Mouse (Mus musculus) cerebellum, adult 9-10 months (tissue): Measurements from ENCODE around the gene Rnaset2a.
A peak's percentile ranks its signal among the peaks of the same experiment; 100 is the strongest.
"Not testable (repeated sequence)": the region's sequence is repeated elsewhere in the genome, so short reads cannot be mapped to it uniquely, and the experiment has no call there.

Experiments used
- DNase-seq: peaks from one replicate; pipeline ENCODE4 v3.0.0; 2022

Rnaset2a gene

DNA sequence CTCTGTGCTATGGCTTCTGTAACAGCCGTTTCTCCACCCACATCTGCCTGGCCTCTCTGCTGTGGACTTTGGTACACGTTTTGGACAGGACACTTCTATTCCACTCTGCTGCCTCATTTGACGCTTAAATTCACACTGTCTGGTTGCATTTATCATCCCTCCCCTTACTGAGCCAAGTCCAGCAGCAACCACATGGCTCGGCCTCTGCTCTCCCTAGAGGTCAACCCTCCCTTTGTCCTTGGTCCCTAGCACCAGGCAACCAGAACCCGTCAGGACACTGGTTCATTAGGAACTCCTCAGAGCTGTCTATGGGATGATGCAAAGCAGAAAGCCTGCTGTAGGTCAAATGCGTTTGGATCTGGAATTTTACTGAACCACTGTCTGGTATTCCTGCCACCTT is 17.0 kb downstream of the Rnaset2a start:
- DNase-seq = not testable (repeated sequence)

DNA sequence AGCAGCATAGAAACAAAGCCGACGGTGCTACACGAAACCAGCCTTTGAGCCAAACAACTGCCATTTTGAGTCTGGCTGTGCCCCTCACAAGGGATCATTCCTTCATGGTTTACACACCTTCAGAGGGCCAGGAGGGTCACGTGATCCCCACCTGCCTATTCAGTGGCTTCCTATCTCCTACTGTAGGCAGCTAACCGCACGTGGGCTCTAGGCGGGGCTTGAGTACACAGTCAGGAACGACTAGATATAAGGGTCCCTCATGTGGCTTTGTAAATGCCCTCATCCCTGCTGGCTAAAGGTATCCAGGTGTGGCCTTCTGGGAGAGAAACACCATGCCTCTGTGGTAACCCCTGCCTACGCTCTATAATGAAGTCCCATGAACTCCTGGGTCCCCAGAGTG is 18.3 kb downstream of the Rnaset2a start:
- DNase-seq = not testable (repeated sequence)

DNA sequence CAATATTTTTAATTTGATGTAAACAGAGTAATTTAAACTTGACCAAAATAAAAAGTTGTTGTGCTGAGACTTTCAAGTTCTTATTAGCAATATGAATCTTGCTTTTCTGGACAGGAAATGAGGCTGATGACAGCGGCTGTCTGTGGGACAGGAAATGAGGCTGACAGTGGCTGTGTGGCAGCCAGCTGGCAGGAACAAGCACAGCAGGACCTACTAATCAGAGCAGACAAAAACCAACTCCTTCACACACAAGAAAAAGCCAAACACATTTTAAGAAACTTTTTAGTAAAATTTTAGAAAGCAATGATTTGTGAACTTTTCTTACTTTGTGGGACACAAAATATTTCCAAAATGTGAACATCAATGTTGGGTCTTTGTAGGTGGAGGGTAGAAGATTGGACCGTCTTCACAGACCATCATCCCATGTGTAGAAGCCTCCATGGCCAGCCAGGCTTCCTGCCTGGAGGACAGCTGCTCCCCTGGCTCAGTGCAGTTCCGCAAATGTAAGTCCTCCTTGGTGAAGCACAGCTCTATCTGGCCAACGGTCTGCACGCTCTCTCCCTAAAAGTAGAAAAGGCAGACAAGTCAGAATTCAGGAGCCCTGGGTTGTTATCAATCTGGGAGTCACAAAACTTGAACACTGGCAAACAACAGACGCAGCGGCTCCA is 19.4 kb downstream of the Rnaset2a start:
- peak; percentile 65 for DNase-seq

DNA sequence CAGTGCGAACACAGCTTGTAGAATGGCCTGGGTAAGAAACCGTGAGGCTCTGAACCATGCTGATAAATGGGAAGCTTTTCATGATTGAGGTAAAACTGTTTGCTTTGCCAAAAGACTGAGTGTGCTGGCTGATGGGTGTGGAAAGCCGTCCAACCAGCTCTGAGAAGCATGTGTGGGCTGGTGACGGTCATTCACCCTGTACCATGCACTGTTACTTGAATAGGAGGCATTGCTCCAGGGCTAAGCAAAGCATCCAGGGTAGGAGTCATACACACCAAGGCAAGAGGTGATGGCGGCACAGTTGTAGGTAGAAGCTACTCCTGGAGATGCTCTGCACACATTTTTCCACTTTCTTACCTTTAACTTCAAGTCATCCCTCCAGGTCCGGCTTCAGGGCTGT is 23.3 kb downstream of the Rnaset2a start:
- DNase-seq = not testable (repeated sequence)

DNA sequence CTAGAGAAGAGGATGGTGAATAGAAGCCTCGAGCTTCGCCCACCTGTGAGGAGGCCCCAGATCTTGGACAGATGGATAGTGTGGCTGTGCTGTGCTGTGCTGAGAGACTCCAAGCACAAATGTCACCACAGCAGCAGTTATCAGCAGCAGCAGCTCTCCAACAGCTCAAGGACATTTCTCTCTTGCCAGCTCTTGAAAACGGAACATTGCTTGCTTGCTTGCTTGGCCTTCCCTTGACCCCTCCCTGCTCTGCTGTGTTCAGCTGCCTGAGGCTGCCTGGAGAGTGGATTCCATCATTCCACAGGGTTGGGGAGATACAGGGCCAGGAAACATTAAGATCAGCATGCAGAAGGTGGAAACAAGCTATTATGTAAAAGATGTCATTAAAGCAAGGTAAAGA is 24.9 kb downstream of the Rnaset2a start:
- DNase-seq = not testable (repeated sequence)

DNA sequence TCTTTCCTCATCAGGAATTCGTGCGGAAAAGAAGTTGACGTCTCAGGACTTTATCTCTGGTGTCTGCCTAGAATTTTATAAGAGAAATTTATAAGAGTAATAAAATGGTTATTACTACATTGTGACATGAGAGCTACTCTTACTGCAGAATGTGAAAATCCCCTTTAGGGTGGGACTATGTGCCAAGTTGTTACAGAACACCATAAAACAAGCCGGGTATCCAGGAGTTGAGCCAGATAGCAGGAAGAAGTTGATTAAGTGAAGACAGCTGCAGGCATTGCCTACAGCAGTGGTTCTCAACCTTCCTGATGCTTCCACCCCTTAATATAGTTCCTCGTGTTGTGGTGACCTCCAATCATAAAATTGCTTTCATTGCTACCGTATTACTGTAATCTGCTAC is 31.0 kb downstream of the Rnaset2a start:
- DNase-seq = not testable (repeated sequence)

DNA sequence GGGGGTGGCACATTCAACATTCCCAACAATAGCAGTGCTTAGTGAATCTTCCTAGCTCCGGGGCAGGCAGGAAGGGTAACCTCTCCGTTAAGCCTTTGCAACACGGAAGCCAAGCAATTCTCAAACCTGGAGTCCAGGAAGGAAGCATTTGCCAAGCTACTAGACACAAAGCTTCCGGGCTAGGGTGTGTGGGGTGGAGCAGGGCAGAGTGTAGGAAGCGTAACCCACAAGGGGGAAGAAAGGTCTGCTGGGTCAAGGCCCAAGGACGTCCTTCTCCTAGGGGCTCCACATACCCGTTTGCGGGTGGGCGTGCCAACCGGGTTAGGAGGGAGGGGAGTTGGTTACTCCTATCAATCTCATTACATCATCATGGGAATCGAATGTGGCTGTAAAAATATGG is 31.5 kb downstream of the Rnaset2a start:
- DNase-seq = not testable (repeated sequence)

DNA sequence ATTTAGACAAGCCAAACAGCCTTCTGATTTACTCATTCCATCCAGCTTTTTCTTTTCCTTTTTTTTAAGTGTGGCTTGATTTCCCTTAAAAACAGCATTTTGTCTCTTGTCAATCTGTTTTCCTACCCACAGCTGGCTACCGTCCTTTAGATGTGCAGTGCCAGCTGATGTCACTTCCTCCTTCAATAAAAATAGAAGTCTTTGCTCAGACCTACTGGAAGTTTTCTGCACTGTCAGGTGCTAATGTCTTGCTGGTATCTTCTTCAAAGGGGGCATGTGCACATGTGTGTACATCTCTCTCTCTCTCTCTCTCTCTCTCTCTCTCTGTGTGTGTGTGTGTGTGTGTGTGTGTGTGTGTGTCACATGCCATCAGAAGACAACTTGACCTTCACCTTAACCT is 35.7 kb downstream of the Rnaset2a start:
- not testable (repeated sequence) for DNase-seq

DNA sequence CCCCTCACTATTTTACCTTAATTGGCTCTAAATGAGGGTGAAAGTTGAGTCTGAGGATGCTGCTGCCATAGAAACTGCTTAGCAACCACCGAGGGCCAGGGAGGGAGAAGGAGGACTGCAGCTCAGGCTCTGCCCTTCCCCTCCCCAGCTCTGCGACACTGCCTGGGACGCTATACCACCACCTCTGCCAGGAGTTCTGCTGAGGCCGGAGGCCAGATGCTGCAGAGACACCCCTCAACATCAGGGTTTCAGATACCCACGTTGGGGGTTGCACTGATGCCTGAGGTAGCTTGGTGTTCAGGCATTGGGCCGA is 46.6 kb downstream of the Rnaset2a start:
- DNase-seq = not testable (repeated sequence)

DNA sequence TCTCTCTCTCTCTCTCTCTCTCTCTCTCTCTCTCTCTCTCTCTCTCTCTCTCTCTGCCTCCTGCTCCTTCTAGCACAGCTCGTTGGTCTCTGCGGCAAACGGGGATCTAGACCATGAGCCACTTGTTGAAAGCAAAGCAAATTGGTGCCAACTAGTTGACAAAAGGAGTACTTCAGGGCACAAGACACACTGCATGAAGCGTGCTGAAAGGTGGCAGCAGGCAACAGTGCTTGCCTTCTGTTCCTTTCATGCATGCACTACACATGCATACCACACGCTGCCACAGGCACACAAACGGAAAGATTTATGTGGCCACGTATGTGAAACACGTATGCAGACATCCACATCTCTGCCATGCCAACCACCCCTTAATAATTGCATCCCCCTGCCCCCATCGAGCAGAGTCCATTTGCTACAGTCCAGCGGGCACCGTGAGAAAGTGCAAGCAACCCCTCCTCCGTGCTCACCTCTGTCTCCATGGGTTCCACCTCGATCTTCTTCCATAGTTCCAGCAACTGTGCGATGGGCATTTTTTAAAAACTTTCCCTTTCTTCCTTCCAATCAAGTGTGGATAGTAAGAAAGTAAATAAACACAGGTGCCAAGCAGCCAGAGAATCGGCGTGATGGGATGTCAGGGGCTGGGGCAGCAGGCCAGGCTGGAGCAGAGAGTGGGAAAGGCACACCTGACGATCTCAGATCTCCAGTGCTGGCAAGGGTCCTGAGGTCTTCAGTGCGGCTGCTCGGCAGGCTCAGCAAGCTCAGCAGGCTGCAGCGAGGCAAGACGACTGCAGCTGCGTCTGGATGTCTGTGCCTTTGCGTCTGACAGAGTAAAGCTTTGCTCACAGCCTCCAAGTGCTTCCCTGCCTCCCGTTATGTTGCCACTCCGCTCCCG is 47.2 kb downstream of the Rnaset2a start:
- DNase-seq = not testable (repeated sequence)

DNA sequence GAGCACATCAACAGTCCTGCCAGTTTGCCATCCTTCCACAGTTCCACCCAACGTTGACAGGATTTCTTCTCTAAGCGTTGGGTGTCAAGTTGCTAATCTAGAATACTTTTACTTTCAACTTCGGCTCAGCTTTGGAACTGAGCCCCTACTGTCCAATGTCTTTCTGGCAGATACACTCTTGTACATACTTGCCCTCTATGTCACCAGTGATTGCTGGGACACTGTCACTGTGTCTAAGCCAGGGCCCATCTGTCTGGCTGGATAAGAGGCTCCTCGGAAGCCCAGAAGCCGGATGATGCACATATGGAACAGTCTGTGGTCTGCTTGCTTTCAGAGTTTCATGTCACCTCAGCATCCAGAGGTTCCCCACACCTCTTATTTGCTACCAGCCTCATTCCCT is 51.7 kb downstream of the Rnaset2a start:
- not testable (repeated sequence) for DNase-seq

DNA sequence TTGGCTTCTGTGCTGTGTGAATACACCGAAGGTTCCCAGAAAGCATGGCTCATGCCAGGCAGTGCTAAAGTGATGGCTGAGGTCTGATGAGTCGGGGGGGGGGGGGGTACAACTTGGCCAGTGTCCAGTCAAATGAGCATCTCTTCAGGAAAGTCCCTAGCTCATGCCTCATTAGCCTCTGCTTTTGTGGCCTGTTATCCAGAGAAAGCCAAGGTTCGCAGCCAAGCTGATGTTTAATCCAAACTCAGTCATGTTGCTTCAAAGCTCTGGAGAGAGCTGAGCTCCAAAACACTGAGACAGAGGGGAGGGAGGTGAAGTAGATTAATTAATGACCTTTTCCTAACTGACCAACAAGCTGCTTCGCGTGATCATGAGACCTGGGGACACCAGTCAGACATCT is 52.2 kb downstream of the Rnaset2a start:
- not testable (repeated sequence) for DNase-seq

DNA sequence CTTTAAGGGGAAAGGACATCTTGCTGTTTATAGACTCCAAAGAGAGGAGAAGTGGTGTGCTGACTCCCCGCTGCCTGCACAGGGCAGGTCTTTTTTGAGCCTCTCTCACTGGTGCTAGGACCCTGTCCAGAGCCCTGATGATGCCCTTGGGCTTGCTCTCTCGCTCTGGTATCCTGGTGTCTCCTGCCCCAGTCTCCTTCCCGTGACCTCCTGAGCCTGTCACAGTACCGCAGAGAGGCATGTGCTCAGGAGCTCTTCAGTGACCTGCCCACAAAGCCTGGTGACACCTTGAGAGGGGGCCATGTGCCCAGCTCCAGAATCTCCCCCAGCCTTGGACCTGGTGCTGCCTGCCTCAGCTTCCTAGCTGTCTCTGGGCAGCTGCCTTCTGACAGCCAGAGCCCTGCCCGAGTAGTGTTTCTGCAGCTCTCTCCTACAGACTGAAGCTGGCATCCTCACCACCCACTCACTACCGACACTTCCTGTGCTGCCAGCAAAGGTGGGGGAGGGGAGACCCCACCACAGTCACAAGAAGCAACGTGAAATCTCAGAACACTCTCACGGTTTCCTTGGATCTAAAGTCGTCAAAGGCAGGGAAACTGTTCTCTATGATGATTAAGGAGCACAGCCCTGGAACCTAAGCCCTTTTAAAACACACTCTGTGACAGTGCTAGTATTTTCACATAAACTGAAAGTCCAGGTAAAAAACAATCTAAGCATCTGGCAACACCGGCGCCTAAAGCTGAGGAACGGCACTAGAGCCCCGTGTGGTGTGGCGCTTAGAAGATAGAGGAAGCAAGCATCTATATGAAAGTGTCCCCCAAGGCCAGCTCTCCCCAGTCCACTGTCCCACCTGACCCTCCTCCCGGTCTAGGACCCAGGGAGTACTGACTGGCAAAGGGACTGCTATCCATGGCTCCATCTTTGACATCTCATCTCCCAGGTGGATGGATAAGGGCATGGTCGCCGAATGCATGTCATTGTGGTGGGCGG is 55.1 kb downstream of the Rnaset2a start:
- DNase-seq = not testable (repeated sequence)

DNA sequence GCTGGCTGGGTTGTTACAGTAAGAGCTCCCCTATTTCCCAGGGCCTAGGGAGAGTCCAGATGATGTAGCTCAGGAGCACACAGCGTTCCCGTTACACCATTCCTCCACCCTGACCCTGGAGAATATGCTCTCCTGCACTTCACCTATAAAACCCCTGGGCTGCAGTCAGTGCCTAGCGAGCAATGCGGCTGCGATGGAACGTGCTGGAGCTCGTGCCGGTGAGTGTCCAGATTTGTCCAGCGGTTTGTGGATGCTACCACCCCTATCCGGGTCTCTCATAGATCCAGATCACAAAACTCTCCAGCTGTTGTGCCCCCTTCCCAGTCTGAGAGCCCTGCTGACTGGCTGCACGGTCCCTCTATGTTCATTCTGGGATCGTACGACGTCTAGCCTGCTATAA is 56.6 kb downstream of the Rnaset2a start:
- DNase-seq = not testable (repeated sequence)

DNA sequence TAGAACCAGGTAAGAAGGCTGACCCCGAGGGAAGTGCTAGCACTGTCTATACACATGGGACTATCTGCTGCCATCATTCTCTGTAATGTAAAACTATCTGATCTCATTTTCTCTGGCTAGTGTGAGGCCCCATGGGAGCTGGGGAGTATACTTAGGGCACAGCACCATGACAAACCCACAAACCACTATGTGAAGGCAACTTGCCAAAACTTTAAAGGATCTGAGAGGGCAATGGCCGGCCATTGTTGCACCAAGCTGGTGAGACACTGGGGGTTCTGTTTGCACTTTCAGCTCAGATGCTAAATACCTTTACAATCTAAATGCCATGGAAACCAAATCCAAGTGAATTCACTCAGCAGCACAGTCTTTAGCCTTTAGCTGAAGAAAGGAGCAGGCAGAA is 78.0 kb downstream of the Rnaset2a start:
- not testable (repeated sequence) for DNase-seq
